Mouse (Mus musculus): ENCODE results near the gene Cetn3. TPM values are rescaled to one million over a fixed set of nuclear protein-coding genes. Genes with fewer than 3 reads are reported as not detected.

Gene Cetn3
- total RNA-seq (2021), result 10 to 100 TPM; 43.0 to 56.0 TPM
- long read RNA-seq, experiment 1, transcript Cetn3-201 (5 exons, 1,226 nt), result major isoform, 45 of 56 reads
- long read RNA-seq, experiment 1, partial matches to known transcripts, result 2 of 56 reads
- long read RNA-seq, experiment 1, other reads (novel, unspliced or antisense), result 7 of 56 reads
- long read RNA-seq, experiment 2, transcript Cetn3-201 (5 exons, 1,226 nt), result major isoform, 22 of 28 reads
- long read RNA-seq, experiment 2, partial matches to known transcripts, result 0 of 28 reads
- long read RNA-seq, experiment 2, other reads (novel, unspliced or antisense), result 5 of 28 reads

GRCm38 (mm10) chr13:81782971-81783404 is at the start of gene Cetn3:
TSS of gene Cetn3 (plus strand) at chr13:81783077.
- peak; percentile 95 to 96 for DNase-seq

- DNase-seq, result no peak
These were observed 46.3 kb upstream of the Cetn3 start for GRCm38 (mm10) chr13:81736606-81737005.

GRCm38 (mm10) chr13:81740898-81741297 is 42.0 kb upstream of the Cetn3 start:
- no peak for DNase-seq

GRCm38 (mm10) chr13:81743391-81744091 is 39.3 kb upstream of the Cetn3 start:
- no peak for DNase-seq

- no peak for DNase-seq
These were observed 38.8 kb upstream of the Cetn3 start for GRCm38 (mm10) chr13:81744092-81744396.

GRCm38 (mm10) chr13:81754878-81755277 is 28.0 kb upstream of the Cetn3 start:
- peak; percentile 24 for DNase-seq

- DNase-seq, result no peak
These were observed 27.6 kb upstream of the Cetn3 start for GRCm38 (mm10) chr13:81755324-81755723.

GRCm38 (mm10) chr13:81757058-81757660 is 25.7 kb upstream of the Cetn3 start:
- peak; percentile 45 to 46 for DNase-seq

- DNase-seq, result peak; percentile 18 to 72
These were observed 22.5 kb upstream of the Cetn3 start for GRCm38 (mm10) chr13:81760379-81760778.

- peak; percentile 24 to 60 for DNase-seq
These were observed 21.2 kb upstream of the Cetn3 start for GRCm38 (mm10) chr13:81761566-81762186.

- DNase-seq, result no peak
These were observed 18.7 kb upstream of the Cetn3 start for GRCm38 (mm10) chr13:81764173-81764572.

GRCm38 (mm10) chr13:81767038-81767659 is 15.7 kb upstream of the Cetn3 start:
- peak; percentile 23 to 81 for DNase-seq

GRCm38 (mm10) chr13:81776217-81776616 is 6.7 kb upstream of the Cetn3 start:
- DNase-seq, result no peak

- no peak for DNase-seq
These were observed 402 bp upstream of the Cetn3 start for GRCm38 (mm10) chr13:81782475-81782874.

- DNase-seq, result peak; percentile 98 to 99
These were observed 797 bp downstream of the Cetn3 start for GRCm38 (mm10) chr13:81783405-81784342.

GRCm38 (mm10) chr13:81785766-81786480 is 3.0 kb downstream of the Cetn3 start:
- no peak for DNase-seq

- no peak for DNase-seq
These were observed 7.3 kb downstream of the Cetn3 start for GRCm38 (mm10) chr13:81790160-81790559.

GRCm38 (mm10) chr13:81791861-81792260 is 9.0 kb downstream of the Cetn3 start:
- peak in 1 of 2 experiments; percentile 6 for DNase-seq

- DNase-seq, result no peak
These were observed 11.0 kb downstream of the Cetn3 start for GRCm38 (mm10) chr13:81793850-81794249.

- no peak for DNase-seq
These were observed 18.2 kb downstream of the Cetn3 start for GRCm38 (mm10) chr13:81801121-81801520.

GRCm38 (mm10) chr13:81803713-81804112 is 20.8 kb downstream of the Cetn3 start:
- no peak for DNase-seq
